Mouse (Mus musculus) retina, postnatal 1 day (tissue): Measurements from ENCODE around the gene Dnajc17.

ENCODE experiments used
- DNase-seq: peaks from one replicate; pipeline ENCODE4 v3.0.0-alpha.2; 2012

Gene Dnajc17

GRCm38 (mm10) chr2:119208344-119209175 is at the start of gene Dnajc17, which contains the start of gene Zfyve19:
Gene Dnajc17 (minus strand): TSS chr2:119208795.
Gene Zfyve19 (plus strand): TSS chr2:119208617.
- DNase-seq: peak; percentile 98

DNA sequence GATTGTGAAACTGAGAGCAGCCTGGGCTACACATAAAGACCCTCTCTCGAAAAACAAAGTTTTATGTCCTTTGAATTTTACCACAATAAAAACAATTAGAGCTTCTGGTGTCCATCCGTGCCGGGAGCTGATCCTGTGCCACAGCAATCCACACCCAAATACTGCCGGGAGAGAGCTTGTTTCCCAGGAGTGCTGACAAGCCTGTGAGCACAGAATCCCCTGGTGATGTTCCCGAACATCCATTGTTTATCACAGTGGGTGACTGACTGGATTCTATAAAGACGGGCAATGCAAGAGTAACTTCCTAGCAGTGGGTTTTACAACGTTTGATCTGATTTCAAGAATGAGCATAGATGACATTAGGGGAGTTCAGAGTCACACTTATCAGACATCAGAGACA is 46.4 kb upstream of the Dnajc17 start:
- DNase-seq: no peak

- peak; percentile 88 for DNase-seq
These were observed 42.4 kb upstream of the Dnajc17 start for GRCm38 (mm10) chr2:119250826-119251478.

DNA sequence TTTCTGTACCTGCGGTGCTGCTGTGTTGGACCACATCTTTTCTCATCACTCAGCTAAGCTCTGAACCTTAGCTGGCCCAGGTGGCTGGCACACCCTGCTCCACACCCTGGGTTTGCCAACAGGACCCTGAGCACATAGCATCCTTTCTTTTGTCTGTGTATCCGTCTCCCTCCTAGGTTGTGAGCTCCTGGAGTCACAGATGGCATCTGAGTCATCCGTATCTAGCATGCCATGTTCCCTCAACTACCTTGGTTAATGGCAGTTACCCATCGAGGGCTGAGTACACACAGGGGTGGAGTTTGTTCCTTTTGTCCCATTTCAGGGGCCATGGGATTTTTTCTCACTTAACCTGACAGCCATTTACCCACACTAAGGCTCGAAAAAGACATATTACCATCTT is 41.8 kb upstream of the Dnajc17 start:
- DNase-seq: no peak

GRCm38 (mm10) chr2:119249592-119250061 is 41.0 kb upstream of the Dnajc17 start:
- no peak for DNase-seq

DNA sequence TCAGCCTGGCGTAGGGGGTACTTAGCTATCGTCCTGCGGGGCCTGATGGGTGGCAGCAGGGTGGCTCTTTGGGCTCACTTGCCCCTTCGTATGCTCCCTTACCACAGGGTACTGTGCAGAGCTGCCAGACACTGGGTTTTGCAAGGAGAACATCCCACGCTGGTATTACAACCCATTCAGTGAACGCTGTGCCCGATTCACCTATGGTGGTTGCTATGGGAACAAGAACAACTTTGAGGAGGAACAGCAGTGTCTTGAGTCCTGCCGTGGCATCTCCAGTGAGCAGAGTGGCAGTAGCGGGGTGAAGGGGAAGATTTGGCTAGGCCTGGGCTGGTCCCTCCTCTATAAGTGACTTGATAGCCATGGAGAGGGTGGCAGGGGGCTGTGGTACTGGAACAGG is 39.3 kb upstream of the Dnajc17 start:
- no peak for DNase-seq

- no peak for DNase-seq
These were observed 36.7 kb upstream of the Dnajc17 start for GRCm38 (mm10) chr2:119245246-119245645.

GRCm38 (mm10) chr2:119242548-119242947 is 34.0 kb upstream of the Dnajc17 start:
- DNase-seq: no peak

DNA sequence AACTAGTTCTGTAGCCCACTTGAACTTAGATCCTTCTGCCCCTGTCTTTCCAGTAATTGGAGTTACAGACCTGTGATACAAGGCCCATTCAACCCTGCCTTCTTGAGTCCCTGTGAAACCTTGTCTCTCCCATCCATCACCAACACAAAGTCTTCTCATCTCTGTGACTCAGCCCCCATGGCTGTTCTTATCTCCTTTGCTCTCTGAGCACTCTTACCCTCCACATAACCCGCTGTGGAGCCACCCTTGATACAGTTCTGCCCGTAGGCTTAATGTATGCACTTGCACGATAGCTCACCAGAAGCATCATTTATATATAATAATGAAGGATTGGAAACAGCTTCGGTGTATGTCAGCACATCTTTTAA is 32.2 kb upstream of the Dnajc17 start:
- DNase-seq: no peak

DNA sequence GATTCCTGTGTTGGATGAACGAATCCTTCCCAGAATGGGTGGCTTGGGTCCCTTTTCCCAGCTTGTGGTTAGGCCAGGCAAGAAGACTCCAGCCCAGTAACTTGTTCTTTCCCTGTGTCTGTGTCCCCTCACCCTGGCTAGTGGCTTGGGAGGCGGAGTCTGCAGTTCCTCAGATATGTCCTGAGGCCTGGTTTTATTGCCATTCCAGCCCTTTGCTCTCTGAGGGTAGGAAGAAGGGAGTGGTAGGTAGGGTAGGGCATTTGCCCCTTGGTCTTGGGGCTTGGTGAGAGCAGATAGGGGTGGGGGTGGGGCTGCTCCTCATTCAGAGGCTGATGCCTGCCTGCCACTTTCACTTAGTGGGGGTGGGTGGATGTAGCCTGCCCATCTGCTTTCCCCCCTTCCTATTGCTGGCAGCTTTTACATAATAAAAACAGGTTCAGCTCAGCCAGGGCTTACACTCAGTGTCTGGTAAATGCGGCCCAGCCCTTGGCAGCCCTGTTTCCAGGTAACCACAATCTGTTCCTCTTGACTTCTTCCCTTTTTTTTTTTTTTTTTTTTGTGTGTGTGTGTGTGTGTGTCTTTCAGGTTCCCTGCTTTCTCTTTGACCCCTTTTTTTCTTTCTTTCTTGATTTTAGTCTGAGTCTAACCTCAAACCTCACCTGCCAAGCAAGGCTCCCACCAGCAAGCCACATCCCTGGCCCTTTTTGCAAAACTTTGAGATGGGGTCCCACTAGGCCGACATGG is 31.7 kb upstream of the Dnajc17 start:
- DNase-seq: no peak

DNA sequence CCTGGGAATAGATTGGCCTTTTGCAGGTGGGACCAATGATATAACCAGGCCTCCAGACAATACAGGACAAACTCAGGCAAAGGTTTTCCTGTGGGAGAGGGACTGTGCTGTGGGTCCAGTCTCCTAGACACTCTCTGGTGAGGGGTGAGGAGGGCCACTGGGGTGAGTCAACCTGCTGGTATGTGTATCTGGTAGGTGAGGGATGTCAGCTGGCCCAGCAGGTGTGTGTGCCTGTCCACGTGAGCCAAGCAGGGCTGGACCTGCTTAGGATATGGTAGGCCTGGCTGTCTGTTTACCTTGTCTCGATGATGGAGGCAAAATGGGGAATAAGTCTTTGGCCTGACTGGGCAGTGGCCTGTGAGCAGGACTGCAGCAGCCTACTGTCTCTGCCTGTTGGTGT is 30.1 kb upstream of the Dnajc17 start:
- DNase-seq: no peak

GRCm38 (mm10) chr2:119237871-119238220 is 29.3 kb upstream of the Dnajc17 start:
- peak; percentile 48 for DNase-seq

DNA sequence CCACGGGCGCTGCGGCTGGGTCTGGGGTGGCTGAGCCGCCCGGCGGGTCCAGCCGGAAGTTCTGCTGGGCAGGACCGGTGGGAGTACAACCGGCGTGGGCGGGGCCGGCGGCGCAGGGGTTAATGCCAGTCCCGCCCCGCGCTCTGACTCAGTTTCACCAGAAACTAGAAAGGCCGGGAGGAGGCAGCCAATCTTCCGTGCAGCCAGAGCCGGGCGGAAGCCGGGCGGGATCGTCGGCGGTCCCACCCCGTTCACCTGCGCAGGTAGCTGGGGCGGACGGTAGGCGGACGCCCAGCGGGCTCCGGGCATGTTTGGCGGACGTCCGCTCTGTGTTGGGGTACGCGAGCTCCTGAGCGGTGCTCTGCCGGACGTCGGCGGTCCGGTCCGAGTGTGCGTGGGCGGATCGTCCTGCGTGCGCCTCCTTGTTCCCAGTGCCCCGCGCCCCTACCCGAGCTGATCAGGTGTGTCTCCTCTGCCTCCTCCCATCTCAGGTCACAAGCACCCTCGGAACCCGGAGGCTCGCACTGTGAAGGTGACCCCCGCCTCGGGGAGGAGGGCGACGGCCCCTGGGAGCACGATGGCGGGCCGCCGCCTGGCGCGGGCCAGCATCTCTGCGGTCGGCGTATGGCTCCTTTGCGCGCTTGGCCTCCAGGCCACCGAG is 28.7 kb upstream of the Dnajc17 start, which contains the start of gene Spint1:
Spint1 (plus strand) TSS at position 153 of the 661 bp plus-strand sequence.
- no peak for DNase-seq

GRCm38 (mm10) chr2:119236682-119237209 is 28.2 kb upstream of the Dnajc17 start:
- DNase-seq: no peak

DNA sequence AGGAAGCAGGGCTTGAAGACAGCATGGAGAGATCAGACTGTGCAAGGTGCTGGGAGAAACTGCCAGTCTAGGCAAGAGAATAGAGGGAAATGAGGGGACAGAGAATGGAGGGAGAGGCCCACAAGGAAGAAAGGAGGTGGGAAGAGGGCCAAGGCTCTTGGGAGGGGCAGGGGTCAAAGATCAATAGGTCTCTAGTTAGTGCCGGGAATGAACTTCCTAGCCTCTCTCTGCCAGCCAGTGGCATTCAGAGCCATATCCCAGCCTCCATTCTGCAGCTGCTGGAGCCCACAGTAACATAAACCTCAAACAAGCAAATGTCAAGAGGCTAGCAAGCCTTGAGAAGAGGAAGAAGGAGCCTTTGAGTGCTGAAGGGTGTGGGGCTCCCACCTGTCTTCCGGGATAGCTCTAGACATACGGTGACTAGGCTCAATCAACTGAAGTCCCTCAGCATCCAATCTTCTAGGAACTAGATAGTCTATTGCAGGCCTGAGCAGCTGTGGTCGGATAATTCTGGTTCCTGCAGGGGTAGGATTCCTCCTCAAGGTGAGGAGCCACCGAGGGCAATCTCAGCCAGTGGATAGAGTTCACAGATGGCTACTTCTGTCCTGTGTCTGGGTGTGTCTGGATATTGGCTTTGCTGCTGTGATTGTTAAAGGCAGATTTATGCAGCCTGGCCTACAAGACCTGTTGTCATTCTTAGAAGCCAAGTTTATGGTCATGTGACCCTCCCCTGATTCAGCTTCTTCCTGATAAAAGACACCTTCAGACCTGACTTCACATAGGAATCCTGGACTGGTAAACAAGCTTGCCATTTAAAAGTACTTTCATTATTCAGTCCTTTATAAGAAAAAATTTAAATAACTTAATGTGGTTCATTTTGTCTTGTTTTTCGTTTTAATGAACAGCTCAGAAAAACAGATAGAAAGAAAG is 21.4 kb upstream of the Dnajc17 start, which contains the start of gene Ppp1r14d:
Ppp1r14d (minus strand) TSS at position 132 of the 930 bp plus-strand sequence.
- DNase-seq: no peak

DNA sequence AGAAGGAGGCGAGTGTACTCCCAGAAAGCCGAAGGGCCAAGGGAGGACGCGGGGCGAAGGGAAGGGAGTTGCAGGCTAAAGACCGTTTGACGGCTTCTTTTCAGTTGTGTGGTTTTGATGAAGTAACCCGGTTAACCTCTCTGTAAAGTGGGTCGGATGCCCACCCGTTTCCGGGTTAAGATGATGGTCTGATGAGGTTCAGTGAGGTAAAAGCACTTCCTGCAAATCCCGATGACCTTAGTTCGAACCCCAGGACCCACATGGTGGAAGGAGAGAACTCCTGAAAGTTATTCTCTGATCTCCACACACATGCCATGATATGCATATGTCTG is 547 bp upstream of the Dnajc17 start:
- no peak for DNase-seq

DNA sequence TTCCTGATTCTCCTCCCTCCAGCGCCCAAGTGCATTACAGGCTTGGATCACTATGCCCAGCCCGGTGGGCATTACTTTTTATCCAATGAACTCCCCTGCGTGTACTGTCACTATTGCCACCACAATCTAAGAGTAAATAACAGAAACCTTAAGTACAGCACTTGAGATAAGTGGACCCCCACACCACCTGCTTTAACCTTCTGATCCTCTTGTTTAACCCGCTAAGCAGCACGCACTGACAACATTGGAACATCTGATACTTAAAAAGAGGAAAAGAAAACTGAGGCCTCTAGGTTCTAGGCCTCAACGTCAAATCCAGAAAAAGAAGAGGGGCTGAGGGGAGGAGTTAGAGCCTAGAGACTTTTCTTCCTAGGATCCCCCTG is 643 bp downstream of the Dnajc17 start:
- no peak for DNase-seq

- DNase-seq: no peak
These were observed 4.6 kb downstream of the Dnajc17 start for GRCm38 (mm10) chr2:119203871-119204460.

- DNase-seq: peak; percentile 70
These were observed 5.6 kb downstream of the Dnajc17 start for GRCm38 (mm10) chr2:119202914-119203453.

DNA sequence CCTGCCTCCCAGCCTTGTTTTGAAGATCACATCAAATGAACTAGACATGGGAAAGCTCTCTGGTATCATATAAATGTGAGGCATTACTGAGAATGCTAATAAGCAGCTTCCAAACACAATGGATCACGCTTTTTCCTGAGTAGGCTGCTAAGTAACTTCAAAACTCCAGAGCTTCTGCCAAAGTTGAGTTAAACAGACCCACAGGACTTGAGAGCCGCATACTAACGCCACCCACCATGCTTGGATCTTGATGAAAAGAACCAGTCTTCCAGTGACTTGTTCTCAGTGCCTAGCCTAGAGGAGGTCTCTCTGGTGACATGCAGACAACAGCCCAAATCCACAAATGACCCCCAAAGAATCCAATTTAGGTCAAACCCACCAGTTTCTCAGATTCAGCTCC is 9.7 kb downstream of the Dnajc17 start:
- no peak for DNase-seq

- peak; percentile 42 for DNase-seq
These were observed 10.5 kb downstream of the Dnajc17 start for GRCm38 (mm10) chr2:119198049-119198448.
